Mouse (Mus musculus): Measurements from ENCODE around the gene Olfr855.

The Olfr855 gene

DNA sequence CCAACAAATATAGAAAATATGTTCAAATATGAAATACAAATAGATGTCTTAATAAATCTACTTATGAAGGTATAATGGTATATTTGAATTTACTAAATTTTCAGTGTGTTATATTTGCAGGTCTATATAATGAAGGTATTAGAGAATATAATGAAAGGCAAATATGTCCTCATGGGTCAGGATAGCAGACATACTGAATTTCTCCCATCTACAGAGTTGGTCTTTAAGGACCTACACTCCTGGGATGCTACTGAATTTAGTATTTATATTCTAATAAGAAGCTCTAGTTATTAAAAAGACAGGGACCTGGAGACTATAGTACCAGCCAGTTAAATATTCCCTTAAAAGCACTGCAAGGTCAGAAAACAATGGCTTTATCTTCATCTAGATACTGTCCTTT lies at the start of gene Olfr855:
Gene Olfr855 (plus strand): TSS at position 301 of the 400 bp plus-strand sequence.
- in situ Hi-C loops (cut with MboI, MseI): no loop called here

DNA sequence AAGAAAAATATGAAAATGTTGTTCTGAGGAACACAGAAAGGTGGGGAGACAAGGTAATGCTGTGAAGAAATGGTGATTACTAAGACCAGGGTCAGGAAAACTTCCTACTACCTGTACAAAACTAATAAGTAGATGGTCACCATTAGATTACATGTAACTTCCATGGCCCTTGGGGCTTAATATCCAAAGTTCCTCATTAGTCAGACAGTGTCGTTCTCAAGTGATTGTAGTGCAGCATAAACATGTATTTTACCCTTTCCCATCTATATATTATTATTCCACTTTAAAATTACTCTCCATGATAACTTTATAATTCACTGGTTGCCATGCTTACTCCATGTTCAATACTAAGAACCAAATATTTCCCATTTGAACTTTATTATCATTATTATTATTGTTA lies 41.4 kb upstream of the Olfr855 start, which contains the start of gene Olfr853:
Gene Olfr853 (minus strand): TSS at position 101 of the 400 bp plus-strand sequence.
- in situ Hi-C loops (cut with MboI, MseI): no loop called here

DNA sequence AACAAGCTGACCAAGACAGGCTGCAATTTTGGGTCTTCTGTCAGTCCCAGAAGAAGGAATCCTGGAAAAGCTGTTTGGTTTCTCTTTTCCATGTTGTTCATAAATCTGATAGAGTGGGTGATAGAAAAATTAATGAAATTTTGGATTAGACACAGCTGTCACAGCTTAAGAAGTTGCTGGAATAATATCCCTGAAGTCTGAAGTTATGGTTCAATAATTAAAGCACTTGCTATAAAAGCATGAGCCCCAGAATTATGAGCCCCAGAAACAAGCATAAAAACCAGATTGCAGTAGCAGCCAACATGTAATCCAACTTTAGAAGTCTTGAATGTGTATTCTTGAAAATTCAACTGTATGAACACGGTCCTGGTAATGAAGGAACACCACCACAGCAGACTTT lies 15.1 kb upstream of the Olfr855 start, which contains the start of gene Olfr854:
Gene Olfr854 (minus strand): TSS at position 101 of the 400 bp plus-strand sequence.
- in situ Hi-C loops (cut with MboI, MseI): no loop called here

DNA sequence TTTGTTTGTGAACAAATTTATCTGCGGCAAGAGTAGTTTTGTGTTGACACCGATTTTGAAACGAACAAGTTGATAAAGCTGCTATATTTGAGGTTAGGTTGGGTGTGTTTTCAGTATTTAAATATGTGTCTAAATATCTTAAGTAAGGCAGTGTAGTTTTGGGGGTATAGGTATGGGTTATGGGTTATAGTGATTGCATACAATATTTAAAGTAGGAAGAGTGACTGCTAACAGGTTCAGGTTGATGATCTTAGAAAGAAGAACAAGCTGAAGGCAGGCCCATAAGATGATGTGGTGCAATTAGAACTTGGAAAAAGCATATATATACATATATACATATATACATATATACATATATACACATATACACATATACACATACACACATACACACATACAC lies 38.9 kb downstream of the Olfr855 start:
- in situ Hi-C loops (cut with MboI, MseI): loop anchor here (5.0 to 25.0 kb wide), 4 partner anchors 761 to 1159 kb away; partner anchors contain the start of gene Zfp26 (in 1 of the 2)

DNA sequence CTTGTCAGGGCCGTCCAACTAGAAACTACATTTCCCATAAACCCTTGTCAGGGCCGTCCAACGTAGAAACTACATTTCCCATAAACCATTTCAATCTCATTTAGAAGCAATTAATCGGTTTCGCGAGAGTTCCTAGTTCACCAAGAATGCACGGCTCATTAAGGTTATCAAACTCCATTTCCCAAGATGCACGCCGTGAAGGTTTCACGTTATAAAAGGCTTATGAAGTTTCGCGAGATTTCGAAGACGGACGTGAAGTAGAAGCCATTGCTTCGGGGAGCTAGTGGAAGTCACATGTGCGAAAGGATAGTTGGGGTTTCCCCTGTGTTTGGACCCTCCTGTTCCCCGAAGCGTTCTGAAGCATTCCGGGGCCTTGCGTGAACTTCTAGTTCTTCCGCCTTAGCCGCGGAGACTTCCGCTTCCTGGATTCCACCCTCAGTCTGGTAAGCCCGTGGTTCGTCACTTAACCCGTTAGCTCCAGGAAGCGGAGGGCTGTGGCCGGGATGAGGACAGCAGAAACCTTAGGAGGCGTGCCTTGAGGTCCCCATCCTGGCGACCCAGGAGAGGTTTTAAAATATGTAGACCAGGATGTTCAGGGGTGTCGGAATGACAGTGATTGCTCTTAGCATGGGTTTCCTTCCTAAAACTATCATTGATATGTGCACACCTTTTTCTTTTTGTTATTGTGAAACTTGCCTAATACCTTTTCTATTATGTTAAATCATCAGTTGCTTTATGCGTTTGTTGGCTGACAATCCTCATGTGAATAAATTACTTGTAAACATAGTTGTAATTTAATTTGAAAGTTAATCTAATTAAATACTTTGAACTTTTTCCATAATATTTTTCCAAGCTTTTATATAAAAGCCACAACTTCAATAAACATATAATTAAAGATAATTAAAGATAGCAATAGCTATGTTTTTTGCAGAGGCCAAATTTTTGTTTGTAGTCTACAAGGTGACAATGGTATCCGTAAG lies 39.7 kb downstream of the Olfr855 start, which contains the start of gene Zfp317:
Gene Zfp317 (plus strand): TSS at position 260 of the 980 bp plus-strand sequence.
- in situ Hi-C loops (cut with MboI, MseI): loop anchor here (5.0 to 25.0 kb wide), 4 partner anchors 760 to 1160 kb away; partner anchors contain the start of gene Zfp26 (in 1 of the 2)

DNA sequence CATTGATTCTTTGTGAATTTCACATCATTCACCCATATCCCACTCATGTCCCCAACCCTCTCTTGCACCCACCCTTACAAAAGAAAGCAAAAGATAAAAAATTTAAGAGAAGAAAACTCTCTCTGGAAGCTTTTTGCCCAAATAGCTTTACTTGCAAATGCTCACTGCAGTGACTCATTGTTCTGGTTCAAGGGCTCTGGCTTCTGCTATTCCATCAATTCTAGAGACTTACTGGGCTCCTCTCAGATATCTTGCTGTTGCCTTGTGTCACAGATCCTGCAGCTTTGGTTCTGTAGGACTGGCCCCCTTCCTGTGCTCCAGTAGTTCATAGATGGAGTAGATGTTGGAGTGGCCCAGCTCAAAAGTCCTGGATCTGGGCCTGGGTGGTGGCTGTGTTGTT lies 47.2 kb downstream of the Olfr855 start:
- in situ Hi-C loops (cut with MboI, MseI): loop anchor here in 1 of 2 experiments (10.0 kb wide), 1 partner anchor 835 kb away; the partner anchor contains the start of gene Zfp26
